Mouse (Mus musculus) forelimb bud, embryonic 11.5 days (tissue): ENCODE data around the gene She.

Experiments used
- DNase-seq: peaks from one replicate; pipeline ENCODE4 v3.0.0-alpha.2; 2012; ENCODE audit warnings: low read depth, low spot score

Gene She

DNA sequence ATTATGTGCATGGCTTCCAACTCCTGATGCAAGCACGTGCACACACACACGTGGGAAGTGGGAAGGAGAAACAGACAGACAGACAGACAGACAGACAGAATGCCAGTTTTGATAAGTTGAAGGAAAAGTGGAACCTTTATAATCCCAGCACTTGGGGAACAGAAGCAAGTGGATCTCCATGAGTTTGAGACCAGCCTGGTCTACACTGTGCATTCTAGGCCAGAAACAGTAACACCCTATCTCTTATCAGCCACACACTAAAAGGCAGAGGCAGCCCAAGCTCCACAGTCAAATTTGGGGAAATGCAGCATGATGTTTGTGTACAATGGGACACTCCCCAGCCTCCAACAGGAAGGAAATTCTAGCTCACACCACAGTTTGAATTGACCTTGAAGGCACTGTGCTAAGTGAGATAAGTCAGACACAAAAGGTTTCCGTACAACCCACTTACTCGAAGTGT is 52.4 kb downstream of the She start:
- no peak for DNase-seq

DNA sequence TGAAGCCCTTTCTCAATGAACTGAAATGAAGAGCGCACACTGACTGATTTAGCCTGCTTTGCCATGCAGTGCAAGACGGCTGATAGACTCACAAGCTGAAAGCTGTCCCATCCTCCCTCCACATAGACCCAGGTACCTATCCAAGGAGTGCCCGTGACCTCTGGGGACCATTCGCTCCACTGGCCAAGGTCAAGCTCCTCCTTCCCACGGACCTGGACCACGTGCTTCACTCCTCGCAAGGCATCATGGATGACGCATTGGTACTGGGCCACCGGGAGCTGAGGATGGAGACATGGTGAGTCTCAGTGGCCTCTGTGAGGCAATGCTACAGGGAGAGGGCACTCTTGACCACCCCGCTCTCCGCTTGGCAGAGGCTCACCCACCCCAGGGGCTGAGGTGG is 54.6 kb downstream of the She start:
- DNase-seq, result no peak

DNA sequence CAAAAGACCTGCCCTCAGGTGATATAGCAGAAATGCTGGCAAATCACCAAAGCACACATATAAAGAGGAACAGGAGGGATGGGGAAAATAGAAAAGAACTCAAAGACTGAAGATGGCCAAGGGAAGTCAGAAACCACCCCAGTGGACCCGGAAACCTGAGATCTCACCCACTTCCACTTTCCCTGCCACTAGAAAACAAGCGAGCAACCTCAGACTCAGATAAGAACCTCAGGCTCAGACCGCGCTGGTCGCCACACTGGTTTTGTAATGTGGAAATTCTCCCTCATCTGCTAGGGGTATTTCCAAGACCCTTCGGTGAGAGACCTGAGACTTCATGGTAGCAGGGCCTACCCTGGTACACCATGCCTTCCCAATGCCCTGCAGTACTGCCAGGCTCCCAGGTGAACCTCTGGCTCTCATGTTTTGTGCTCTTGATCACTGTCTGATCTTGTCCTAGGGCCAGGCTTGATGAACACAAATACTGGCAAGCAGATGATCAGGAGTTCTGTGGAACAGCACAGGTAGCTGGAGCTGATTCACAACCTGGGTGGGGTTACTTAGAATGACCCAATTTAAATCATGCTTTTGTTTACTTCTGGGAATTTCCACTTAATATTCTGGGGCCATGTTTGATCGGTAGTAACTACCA is 56.5 kb downstream of the She start:
- no peak for DNase-seq

DNA sequence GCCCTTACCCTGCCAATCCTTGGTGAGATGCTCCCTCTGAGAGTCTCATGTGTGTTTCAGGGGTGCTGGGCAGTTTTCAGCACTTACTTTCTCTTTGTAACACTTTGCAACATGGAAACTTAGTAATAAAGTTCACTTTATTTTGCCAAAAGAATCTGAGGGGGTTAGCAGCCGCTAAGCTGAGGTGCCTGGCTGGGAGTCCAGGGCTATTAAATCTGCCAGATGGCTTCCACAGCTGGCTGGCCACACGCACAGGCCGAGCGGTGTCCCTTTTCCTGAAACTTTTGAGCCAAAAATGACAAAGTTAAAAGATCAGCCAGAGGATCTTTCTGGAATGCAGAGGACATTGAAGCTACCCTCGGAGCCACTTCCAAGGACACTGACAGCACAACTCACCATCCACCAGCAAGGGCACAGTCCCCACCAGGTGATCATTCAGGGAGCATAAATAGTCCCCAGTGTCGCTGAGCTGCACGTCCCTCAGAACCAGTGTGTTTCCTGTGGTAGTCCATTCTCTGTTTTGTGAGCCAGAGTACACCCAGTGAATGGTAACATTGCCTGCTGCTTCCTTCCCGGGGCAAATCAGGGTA is 58.8 kb downstream of the She start:
- no peak for DNase-seq

DNA sequence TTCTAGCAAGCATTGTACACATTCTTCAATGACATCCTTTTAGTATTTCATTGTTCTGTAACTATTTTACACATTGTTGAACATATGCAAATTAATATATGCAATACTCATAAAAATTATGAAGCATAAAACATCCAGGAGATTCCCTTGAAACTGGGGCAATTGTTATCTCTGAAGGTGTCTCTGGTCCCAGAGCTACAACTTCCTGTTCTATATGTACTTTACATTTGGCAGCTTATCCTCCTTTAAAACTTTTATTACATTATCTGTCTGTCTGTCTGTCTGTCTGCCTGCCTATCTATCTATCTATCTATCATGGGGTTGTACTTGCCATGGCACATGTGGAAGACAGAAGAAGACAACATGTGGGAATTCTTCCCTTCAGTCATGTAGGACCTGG is 60.5 kb downstream of the She start:
- no peak for DNase-seq

DNA sequence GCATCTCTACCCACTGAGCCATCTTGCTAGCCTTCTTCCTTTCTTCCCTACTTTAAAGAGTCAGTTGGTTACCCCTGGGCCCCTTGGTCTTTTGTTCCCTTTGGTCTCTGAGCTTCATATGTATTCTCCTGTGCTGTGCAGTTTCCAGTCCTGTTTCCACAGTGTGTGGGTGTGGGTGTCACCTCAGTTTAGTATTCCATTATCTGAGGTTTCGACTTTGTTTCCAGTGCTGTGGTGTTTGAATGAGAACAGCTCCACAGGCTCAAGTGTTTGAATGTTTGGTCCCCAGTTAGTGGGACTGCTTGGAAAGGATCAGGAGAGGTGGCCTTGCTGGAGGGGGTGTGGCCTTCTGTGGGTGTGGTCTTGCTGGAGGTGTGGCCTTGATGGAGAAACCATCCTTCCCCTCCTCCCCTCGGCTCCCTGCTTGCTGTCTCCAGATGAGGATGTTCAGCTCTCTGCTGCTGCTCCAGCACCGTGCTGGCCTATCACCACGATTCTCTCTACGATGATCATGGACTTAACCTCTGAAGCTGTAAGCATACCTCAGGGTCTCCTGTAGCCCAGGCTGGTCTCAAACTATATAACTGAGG is 61.4 kb downstream of the She start:
- DNase-seq, result no peak

DNA sequence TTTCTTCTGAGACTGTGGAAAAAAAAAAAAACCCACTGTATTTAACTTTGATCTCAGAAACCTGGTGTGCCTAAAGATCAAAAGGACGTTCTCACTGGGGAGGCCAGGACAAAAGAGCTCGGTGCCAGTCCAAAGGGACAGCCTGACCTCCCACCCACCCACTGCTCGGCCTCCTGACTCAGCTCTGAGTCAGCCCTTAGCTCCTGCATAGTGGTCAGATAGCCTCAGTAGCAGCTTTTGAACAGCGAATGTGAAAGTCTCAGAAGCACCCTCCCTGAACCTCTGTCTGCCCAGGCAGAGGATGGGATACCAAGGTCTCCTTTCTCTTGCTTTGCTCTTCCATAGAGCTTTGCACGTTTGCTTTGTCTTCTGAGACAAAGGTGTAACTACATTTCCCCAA is 65.4 kb downstream of the She start:
- DNase-seq, result no peak

DNA sequence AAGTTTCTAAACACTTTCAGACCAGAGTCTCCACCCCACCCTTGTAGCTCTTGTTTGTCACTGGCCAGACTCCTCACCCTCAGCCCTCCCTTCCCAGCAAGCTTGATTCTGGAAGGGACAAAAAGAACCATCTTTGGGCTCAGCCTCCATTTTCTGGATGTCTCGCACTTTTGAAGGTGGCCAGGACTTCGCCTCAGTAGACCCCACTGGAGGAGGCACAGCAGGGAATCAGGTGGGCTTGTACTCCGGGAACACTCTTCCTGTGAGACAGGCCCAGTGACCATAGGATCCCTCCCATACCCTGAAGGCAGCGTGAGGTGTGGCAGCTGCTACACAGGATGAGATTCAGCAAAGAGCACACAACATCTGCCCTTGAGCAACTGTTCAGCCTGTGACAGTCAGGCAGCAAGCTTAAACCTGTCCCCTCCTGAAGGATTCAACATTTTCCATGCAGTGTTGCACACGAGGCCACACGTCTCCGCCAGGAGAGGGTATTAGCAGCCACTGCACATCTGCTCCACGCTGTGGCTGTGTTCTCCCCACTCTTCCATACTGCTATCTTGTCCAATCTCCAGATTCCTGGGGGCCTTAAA is 66.1 kb downstream of the She start:
- DNase-seq, result no peak

DNA sequence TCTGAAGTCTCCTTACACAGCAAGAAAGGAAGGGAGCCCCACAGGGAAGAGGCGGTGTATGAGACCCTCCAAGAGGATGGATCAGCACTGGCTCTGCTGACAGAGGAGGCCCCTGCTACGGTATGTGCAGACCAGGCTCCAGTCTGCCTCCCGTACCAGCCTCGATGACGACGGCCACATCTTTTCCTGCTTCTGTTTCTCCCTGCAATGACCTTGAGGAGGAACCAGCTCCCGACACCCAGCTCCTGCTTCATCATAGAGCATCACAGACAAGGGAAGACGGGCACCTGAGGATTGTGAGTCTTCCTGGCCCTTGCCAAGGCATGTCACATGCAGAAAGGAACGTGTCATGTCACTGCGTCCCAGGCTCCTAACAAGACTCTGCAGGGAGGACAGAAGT is 66.8 kb downstream of the She start:
- DNase-seq, result no peak

DNA sequence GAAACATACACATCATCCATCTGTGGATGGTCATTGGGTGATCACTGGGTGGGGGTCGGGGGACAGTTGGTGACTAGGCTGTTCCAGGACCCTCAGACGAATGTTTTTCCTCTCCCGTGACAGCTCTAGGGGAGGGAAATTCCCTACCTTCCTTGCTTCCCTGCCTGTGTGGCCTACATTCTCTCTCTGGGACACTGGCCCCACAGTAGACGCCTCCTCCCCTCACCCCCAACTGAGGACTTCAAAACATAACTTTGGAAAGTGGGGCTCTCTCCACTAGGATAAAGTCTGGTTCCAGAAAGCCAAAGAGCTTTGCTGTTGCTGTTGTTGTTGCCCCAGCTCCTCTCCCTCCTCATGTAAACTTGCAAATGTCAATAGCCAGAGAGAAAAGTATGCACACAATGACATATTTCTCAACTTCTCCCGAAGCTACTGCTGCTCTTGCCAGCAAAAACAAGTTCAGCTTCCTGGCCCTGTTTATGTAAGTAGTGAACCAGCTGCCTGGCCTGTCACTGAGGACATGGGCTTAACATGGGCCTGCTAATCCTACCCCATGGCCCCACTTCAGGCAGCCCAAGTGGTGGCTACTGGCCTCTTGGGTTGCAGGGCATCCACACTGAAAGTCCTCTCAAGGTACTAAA is 67.8 kb downstream of the She start:
- no peak for DNase-seq

DNA sequence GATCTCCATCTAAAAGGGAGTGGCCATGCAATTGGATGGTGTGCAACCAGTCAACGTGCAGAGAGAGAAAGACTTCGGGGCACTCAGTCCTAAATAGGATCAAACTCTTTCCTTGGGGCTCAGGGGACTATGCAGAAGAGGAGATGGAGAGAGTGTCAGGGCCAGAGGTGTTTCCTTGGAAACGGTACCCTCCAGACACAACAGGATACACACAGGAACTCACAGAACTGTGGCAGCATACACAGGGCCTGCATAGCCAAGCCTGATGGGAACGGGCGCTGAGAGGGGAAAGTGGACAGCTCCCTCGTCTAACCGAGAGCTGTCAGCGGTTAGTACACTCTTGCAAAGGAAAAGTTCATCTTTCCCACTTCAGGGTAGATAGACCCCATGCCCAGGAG is 68.3 kb downstream of the She start:
- no peak for DNase-seq

DNA sequence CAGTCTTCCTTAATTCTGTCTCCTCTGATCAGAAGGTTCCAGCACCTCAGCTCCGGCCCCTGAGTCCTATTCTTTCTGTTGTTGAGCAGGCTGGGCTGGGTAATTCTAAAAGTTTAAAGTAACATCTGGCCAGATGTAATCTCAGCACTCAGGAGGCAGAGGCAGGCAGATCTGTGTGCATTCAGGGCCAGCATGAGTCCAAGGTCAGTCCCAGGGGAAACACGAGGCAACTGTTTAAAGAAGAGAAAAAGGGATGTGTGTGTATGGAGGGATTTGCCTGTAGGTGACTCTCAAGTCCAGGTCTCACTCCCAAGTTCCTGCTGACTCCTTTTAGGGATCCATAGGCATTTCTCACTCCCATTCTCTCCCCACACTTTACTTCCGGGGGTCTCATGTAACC is 76.7 kb downstream of the She start:
- no peak for DNase-seq
